Mouse (Mus musculus) monocyte, adult 2 months (primary cell): ENCODE data around the gene Ttll5.

Experiments used
- DNase-seq, 2 experiments: peaks; one replicate each; pipeline ENCODE4 v3.0.0; 2022; ENCODE audit warnings: low spot score in 2 of 2, low read depth in 1 of 2

Ttll5 gene

DNA sequence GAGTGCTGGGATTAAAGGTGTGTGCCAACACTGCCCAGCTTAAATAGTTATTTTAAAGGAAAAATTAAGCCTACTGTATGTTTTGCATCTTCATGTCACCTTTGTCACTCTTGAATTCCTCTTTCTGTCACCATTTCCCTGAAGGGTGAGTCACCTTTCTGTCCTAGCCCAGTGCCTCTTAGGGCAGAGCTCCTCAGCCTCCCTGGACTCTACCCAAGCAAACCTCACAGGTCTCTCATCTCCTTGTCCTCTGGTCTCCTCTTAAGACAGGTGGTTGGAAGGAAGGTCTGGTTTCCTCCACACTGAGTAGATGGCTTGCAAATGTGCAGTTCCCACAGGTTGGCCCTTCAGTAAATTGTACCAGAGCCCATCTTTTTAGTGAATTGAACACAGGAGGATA, 143.4 kb downstream of the Ttll5 start:
- DNase-seq = no peak

DNA sequence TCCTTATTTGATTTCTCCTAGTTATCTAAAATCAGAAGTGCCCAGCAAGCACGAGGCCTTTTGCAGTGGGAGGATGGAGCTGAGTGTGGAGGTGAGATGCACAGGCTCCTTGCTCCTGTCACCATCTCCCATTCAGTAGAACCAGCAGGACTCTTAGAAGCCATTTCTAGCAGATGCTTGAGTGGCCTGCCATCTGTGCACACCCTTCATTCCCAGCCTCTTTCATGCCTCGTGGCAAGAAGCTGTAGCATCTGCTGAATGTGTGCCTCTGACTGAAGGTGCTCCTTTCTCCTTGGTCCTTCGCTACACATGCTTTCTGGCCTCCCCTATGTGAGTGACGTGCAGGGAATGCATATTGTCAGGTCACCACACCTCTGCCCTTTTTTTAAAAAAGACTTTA, 143.9 kb downstream of the Ttll5 start:
- no peak for DNase-seq

DNA sequence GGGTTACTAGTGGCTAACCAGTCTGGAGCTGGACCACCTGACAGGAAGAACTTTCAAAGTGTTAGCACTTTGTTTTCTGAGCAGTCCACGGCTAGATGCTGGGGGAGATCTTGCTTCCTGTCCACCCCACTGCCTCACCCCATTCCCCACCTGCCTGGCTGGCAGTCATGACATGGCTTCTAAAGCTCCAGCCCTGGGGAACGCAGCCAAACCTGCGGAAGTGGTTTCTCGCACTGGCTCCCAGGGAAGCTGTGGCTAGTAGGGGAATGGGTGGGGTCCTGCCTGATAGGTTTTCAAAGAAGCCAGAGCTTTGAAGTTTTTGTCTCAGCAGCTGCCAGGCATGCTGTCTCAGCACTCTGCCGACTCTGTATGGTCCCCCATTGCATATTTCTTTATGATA, 145.1 kb downstream of the Ttll5 start:
- no peak for DNase-seq

DNA sequence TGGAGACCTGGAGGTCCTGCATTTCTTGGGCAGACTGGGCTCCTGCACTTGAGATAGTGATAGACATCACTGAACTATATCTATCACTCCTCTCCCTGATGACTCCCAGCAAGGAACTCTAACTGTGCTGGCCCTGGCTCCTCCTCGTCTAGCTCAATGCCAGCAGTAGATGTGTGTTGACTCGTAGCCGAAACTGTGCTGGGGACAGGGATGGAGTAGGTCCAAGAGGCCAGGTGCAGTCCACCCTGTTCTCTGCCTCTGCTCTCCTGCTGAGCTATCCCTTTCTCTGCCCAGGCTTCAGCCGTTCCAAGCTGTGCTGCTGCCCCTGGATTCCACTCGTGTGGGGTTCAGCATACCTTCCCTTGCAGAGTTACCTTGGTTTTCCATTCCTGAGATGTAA, 145.7 kb downstream of the Ttll5 start:
- no peak for DNase-seq

DNA sequence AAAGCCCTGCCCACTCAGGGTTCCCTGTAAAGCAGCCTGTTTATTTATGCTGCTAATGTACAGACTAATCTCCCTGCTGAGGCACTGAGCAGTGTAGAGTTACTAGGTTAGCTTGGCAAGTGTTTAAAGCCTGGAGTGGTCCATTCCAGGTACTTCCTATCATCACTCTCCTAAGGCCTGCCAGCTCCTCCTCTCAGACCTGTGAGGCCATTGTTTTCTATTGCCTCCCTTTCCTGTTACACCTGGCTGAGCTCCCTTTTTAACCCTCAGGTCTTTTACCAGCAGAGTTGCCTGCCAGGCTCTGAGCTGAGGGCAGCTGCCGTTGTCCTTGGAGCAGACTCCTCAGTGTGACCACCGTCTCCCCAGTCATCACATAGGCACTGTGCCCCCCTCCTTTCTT, 146.3 kb downstream of the Ttll5 start:
- DNase-seq = no peak

DNA sequence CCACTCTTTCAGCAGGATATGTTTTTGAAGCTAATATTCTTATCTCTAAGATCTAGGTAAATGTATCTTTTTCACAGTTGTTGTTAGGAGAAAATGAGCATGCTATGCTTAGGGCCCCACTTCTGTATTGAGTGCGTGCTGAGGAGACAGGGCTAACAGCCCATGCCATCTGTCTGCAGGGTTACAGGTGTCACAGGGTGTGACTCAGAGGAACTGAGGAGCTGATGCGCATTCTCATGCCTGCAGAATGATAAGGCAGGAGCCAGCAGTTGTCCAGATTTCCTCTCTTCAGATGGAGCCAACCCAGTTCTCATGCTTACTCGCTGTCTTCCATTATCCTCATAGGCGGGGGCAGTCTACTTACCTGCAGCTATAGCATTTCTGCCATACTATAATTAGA, 147.2 kb downstream of the Ttll5 start:
- DNase-seq = no peak

DNA sequence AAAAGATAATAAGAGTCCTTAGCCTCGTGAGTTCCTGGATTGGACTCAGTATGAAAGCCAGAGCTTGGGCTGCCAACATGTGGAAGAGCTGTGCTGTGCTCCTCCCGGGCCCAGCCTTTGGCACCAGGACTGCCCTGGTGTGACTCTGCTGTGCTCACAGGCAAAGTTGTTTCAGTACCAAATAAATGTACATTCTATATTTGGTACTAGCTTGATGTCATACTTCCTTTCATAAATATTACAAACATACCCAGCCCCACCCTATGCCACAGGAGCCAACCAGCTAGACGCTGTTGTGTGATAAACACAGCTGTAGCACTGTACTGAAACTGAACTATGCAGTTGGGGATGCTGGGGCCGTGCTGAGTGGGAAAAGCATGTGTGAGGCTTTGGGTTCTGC, 149.1 kb downstream of the Ttll5 start:
- no peak for DNase-seq

DNA sequence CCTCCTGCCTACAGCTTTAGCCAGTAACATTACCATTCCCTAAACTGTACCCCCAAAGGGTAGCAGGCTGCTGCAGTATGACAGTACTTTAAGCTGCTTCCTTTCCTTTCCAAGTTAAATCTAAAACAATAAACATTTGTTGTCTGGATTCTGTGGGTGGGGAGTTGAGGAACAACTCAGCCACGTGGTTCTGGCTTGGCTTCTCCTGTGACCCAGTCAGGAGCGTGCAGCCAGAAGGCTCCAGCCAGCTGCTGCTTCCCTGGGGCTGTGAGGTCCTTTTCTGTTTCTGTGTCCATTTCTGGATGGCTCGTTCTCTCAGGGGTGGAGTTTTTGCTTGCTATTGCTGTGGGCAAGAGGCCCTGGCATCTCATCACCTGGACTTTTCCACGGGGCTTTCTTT, 149.6 kb downstream of the Ttll5 start:
- no peak for DNase-seq

DNA sequence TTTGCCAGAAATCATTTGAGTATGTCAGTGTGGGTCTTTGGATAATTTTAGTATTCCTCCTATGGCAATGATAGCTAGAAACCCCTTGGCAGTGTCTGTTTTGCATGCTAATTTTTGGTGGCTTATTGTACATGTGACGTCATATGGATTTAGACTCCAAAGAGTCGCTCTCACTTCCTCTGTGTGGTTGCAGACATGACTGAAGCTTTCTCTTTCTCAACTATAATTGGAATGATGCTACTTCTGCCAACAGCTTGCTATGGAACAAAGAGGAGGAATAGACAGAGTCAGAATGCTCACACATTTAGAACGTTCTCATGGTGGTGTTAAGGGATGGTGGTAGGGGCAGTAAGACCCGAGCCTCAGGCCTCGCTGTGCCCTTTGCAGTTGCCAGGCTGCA, 155.5 kb downstream of the Ttll5 start:
- DNase-seq = no peak

DNA sequence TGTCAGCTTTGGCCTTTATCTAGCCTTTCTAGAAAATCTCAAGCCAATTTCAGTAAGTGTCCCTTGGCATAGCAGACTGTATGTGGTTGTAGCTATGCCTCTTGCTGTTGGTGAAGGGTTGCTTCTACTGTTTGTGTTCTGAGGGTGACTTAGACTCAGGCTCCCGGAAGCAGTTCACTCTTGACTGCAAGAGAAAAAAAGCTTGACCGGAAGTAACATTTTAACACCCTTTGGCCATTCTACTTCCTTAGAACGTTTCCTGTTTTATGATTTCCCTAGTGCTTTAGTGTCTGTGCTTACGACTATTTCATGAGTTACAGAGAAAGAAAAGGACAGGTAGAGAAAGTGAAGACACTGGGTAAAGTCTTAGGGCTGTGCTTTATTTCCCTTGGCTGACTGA, 161.1 kb downstream of the Ttll5 start:
- no peak for DNase-seq

DNA sequence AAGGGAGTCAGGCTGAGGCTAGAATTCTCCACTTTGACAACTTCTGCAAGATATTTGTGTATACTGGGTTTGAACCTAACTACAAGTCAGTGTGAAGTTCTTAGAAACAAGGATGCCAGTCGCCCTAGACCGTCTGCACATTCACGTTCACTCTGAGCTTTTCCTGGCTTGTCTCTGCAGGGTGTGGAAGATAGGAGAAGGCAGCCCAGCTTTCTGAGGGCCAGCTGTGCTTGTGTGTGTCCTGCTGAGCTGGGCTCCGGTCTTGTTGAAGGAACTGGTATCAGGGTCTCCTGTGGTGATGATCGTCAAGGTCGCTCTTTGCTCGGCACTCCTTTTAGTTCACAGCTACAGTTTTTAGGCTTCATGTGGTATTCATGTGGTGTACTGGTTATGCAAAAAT, 161.6 kb downstream of the Ttll5 start:
- DNase-seq = no peak

DNA sequence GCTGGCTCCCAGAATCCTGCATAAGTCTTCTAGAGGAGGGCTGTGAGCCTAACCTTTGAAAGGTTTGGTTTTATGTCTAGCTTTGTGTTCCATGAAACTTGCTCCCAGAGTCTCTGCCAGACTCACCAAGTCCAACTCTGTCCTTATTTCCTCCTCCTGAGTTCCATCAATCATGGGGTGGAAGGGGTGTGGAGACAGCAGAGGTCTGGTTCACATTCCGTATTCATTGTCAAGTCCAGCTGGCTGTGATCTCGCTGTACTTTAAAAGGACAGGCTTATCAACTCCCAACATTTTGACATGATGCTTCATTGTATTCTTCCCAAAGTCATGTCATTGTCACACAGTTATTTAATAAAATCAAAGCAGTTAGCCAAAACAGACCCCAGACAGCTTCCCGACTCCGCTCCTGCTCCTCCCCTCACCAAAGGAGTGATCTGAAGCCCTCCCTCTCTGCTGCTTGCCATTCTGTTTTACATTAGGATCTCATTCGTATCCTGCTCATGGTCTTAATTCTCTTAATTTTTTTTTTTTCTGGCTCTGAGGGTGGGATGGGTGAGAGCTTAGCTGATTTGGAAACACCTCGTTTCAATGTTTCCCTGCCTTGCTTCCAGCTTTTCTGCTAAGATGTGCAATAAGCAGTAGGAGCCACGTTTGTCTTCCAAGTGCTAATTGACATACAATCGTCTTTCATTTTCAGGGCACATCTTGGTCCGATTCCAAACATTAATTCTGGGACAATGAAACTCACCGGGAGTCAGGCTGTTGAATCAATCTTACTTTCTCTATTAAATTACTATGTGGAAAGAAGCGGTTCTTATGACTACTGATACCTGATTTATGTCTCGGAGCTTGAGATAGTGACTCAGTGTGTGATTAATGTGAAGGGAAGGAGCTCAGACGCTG, 162.3 kb downstream of the Ttll5 start:
- no peak for DNase-seq

DNA sequence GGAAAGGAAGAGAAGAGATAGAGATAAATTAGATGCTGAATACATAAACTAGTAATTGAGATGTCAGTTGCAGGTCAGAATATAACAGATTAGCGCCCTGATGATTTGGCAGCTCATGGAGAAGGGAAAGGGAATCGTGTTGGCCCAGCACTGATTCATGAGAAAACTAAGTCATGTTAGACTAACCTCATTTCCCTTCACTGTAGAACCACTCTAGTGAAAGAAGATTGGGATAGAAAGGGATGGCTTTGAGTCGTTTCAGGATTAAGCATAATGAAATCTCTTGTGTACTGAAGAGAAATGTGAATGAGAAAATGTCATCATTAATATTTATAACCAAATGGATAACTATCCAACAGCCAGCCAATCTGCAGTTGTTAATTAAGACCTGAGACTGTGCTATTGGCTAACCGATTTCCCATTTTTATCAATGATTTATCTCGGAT, 163.0 kb downstream of the Ttll5 start:
- DNase-seq = no peak

DNA sequence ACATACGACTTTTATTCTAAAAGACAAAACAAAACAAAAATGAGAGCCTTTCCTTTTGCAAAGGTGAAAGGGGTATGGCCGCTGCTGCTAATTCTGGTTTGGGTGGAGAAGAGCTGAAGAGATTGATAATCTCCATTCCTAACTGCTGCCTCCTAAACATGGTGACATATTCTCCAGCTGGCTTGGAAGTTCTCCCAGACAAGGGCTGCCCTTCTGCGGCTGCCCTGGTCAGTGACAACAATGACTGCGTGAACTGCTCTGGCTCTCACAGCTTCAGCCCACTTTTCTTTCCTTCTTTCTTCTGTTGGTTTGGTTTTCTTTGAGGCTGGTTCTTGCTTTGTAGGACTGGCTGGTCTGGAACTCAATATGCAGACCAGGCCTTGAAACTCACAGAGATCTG, 163.7 kb downstream of the Ttll5 start:
- no peak for DNase-seq

DNA sequence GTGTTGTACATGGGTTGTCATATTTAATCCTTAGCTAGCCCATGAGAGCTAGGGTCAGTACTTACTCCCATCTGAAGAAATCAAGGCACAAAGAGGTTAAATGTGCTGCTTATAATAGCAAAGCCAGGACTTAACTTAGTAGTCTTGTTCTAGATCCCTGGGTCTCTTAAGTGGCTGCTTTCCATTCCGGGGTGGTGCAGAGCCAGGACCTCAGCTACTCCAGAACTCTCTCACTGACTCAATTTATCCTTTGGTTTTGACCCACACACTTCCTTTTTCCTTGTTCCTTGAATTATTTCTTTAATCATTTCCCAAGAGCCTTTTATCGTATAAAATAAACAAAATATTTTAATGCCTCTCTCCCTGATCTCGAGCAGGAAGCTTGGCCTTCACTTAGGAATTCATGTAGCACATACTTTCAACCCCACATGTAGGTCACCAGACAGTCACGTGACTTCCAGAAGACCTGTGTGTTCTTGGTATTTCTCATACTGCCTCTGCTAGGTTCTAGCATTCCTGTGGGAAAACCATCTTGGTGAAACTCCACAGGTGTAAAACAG, 164.4 kb downstream of the Ttll5 start:
- no peak for DNase-seq

DNA sequence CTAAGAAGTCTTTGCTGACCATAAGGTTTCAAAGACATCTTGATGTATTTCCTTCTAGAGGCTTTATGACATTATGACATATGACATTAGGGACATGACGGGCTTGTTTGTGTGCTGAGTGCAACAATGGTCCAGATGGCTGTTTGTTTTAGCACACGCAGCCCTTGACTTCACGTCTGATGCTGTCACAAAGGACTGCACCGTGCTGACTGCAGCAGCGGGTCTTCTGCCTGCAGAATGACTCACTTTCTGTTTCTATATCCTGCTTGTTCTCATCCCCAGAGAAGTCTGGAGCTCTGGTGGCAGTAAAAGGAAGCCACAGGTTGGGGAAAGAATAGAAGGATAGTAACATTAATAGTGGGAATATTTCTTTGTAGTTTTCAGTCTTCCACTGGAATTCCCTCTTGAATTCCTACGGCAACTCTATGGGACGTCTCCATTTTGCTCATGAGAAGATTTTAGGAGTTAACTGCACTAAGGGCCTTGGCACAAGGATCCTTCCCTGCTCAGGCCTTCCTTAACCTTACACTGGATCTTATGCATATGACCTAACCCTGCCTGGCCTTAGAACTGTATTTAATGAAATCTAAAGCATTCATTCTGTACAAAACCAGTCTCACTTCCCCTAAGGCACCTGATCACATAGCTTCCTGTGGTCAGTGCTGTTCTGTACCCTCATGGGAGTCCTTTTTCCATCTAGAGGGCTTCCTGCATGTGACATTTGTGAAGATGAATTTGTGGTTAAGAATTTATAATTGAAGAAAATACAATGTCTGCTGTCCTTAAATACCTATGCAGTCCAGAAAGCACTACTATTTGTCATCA, 167.8 kb downstream of the Ttll5 start:
- no peak for DNase-seq

DNA sequence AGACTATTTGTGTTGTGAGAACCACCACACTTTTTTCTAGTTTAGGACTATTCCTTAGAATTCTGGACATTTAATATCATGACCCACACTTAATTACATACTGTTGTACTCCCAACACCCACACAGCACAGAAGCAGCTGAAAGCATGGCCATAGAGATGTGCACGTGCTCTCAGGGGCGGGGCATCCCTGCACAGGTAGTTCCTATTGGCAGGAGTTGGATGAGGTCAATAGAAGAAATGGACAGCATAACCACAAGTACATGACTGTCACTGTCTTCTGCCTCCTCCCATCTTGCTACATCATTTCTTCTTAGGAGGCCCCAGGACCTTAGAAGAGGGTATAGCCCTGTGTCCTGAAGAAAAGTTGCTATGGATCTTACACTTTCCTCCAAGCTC, 168.4 kb downstream of the Ttll5 start:
- DNase-seq = no peak

DNA sequence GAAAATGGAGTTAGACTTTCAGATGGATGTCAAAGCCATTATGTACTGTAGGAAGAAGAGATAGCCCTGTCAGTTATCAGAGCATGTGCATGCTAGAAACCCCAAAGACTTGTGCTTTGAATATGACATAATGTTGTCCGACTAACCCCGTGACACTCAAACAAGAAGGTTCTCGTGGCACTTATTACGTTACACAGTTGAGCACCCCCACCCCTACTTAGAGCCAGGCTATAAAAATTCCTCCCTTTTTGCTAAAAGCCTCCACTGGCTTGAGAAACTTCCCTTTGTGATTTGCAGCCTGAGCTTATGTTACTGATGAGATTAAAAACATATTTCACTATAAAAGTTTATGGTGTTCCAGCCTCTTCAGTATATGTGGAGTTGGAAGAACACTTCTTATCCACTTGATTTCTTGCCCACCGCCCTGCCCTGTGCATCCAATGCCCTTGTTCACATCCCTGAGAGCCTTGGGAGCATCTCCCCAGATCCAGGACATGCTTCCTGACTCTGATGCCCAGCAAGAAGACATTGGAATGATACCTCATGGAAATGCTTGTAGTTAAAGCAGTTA, 169.4 kb downstream of the Ttll5 start:
- DNase-seq = no peak

DNA sequence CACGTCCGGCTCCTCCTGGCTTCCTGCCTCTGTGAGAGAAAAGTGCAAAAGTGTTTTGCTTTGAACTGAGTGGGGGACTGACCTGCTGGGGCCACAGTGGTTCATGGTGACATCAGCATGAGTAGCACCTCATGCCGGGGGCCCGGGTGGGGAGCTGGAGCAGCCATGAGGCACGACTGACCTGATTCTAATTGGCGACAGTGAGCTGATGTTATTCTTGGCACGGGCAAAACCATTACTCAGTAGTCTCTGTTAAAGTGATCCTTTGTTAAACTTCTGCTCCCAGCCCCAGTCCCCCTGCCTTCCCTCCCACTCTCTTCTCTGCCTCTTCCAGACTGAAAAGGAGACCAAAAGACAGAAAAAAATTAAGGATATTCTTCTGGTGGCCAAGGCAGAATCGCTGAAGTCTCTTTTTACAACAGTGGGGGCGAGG, 176.2 kb downstream of the Ttll5 start:
- no peak for DNase-seq

DNA sequence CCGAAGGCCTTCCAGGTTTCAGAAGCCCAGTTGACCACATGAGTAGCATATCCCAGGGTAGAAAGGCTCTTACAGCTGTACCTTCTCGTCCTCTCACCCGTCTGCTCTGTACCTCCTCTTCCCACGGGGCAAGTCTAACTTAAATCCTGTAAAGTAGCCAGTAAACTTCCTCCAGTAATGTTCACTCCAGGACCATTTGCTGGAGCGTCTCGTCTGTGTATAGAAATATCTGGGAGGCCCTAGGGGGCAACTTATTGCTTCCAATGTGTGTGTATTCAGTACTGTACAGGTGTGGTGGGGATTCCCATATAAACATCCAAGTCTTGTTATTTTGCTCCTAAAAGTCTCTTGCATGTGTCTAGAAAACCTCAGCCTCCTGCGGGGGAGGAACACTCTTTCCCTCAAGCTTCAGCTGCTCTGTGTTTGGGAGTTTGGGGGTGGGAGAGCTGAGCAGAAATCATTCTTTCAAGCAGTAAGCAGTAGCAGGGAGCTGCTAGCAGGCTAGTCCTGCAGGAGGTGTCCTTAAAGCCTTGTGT, 176.7 kb downstream of the Ttll5 start:
- DNase-seq = no peak

DNA sequence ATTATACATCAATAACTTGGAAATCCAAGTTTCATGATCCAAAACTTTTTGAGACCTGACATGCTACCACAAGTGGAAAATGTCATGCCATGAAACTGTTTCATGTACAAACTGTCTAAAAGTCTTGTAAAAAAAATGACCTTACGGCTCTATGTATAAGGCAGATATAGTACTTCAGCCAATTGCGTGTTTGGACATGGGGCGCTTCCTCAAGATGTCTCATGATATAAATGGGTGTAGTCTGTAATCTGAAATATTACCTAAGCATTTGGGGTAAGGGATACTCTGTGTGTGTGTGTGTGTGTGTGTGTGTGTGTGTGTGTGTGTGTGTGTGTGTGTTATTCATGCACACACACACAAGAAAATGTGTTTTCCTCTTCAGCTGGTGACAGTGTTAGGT, 180.2 kb downstream of the Ttll5 start:
- DNase-seq = no peak
